Mouse (Mus musculus) liver, embryonic 11.5 days (tissue): ENCODE measurements around the gene Ltn1. TPM values are rescaled to one million over a fixed set of nuclear protein-coding genes. Genes with fewer than 3 reads are reported as not detected.

Source experiments
- ATAC-seq: fragments of 200-750 bp; cut with Nextera tagmentation; replicated peaks from 2 replicates; pipeline ENCODE4 v1.8.0; 2017; ENCODE audit warnings: moderate number of reproducible peaks, mild to moderate bottlenecking, moderate TSS enrichment, moderate library complexity; ENCODE audit not compliant: low FRiP score
- DNase-seq: peaks from one replicate; pipeline ENCODE4 v3.0.0-alpha.2; 2017; ENCODE audit warnings: low spot score
- H3K27ac ChIP-seq: fragments of 300-500 bp; sonication (generic); 2 replicates; pipeline ENCODE4 v1.5.1; 2014; ENCODE audit warnings: mild to moderate bottlenecking, low read depth, low read length, control low read depth
- H3K27me3 ChIP-seq: fragments of 300-500 bp; sonication (generic); replicated peaks from 2 replicates; pipeline ENCODE4 v1.6.1; 2014; ENCODE audit warnings: low read length, mixed read lengths; ENCODE audit not compliant: control insufficient read depth, insufficient read depth
- H3K36me3 ChIP-seq: fragments of 300-500 bp; sonication (generic); 2 replicates; pipeline ENCODE4 v1.6.1; 2014; ENCODE audit warnings: mild to moderate bottlenecking, low read length, moderate library complexity, mixed read lengths; ENCODE audit not compliant: control insufficient read depth, insufficient read depth
- H3K4me1 ChIP-seq: fragments of 300-500 bp; sonication (generic); replicated peaks from 2 replicates; pipeline ENCODE4 v1.6.1; 2014; ENCODE audit warnings: low read length, mixed read lengths; ENCODE audit not compliant: control insufficient read depth, insufficient read depth
- H3K4me2 ChIP-seq: fragments of 300-500 bp; sonication (generic); 2 replicates; pipeline ENCODE4 v1.6.1; 2014; ENCODE audit warnings: mild to moderate bottlenecking, control low read depth, moderate library complexity
- H3K4me3 ChIP-seq: fragments of 300-500 bp; sonication (generic); 2 replicates; pipeline ENCODE4 v1.5.1; 2014; ENCODE audit warnings: low read depth, low read length, control low read depth
- H3K9ac ChIP-seq: fragments of 300-500 bp; sonication (generic); 2 replicates; pipeline ENCODE4 v1.6.1; 2014; ENCODE audit warnings: low read depth, low read length, control low read depth
- H3K9me3 ChIP-seq: fragments of 300-500 bp; sonication (generic); 2 replicates; pipeline ENCODE4 v1.6.1; 2016; ENCODE audit warnings: low read length, inconsistent platforms, mixed read lengths; ENCODE audit not compliant: control insufficient read depth
- WGBS: fragments of 180-500 bp; shearing (Covaris S2); extraction: QIAGEN DNeasy Blood & Tissue Kit; methylation state at CpG from one replicate; pipeline ENCODE4 v1.1.7; 2014; 5-methylcytosine and 5-hydroxymethylcytosine counted together
- polyA plus RNA-seq: library from polyadenylated mRNA; unstranded; fragments of >200 nt; fragmentation: Nextera tagmentation; extraction: Ambion mirVana; gene quantifications from 2 replicates; pipeline ENCODE4 v1.2.1, GENCODE M21; 2014

The Ltn1 gene
- polyA plus RNA-seq, 1 experiment from 2014 or later = 26.3 TPM

GRCm38 (mm10) chr16:87341043-87341572, 91.3 kb downstream of the Ltn1 start:
- 78% methylated on average over 6 of the region's 6 CpGs for WGBS
- Histone ChIP-seq H3K27ac (no peak overlapping the region), H3K36me3 (no peaks in the 10 kb centered on the region), H3K4me3 (no peak overlapping the region), H3K9ac (no peak overlapping the region), H3K27me3 (no peaks in the 10 kb centered on the region), H3K4me2 (no peak overlapping the region), H3K9me3 (no peaks in the 10 kb centered on the region), H3K4me1 (no peaks in the 10 kb centered on the region)
- ATAC-seq (no peak), DNase-seq (no peak)

- DNase-seq (no peak), ATAC-seq (no peak)
- no peaks in the 10 kb centered on the region for H3K9me3 ChIP-seq
- no peaks in the 10 kb centered on the region for H3K27me3 ChIP-seq
- no peak overlapping the region for H3K27ac ChIP-seq
- H3K4me1 ChIP-seq = no peaks in the 10 kb centered on the region
- no peaks in the 10 kb centered on the region for H3K36me3 ChIP-seq
- no peak overlapping the region for H3K4me3 ChIP-seq
- WGBS = 88% methylated on average over 3 of the region's 3 CpGs
- no peak overlapping the region for H3K4me2 ChIP-seq
- H3K9ac ChIP-seq = no peak overlapping the region
Measured at GRCm38 (mm10) chr16:87334756-87335155, 97.7 kb downstream of the Ltn1 start.

- WGBS = 84% methylated on average over 3 of the region's 3 CpGs
Measured at GRCm38 (mm10) chr16:87329986-87330385, 102.4 kb downstream of the Ltn1 start.

More at GRCm38 (mm10) chr16:87329986-87330385, 102.4 kb downstream of the Ltn1 start:
- H3K4me2 ChIP-seq = no peak overlapping the region
- no peaks in the 10 kb centered on the region for H3K9me3 ChIP-seq
- H3K4me1 ChIP-seq = no peaks in the 10 kb centered on the region
- no peaks in the 10 kb centered on the region for H3K27me3 ChIP-seq
- DNase-seq = no peak
- ATAC-seq = no peak
- H3K27ac ChIP-seq = no peak overlapping the region
- H3K4me3 ChIP-seq = no peak overlapping the region
- H3K36me3 ChIP-seq = no peaks in the 10 kb centered on the region
- H3K9ac ChIP-seq = no peak overlapping the region

Other genes with a start within 250 kb of the Ltn1 start
- gene N6amt1, start 78.4 kb downstream of the Ltn1 start, polyA plus RNA-seq = 15.3 and 19.5 TPM in 2 replicates
- 12.2 and 12.6 TPM in 2 replicates for gene Rwdd2b, start 8.0 kb upstream of the Ltn1 start, polyA plus RNA-seq
- 37.4 and 42.7 TPM in 2 replicates for gene Usp16, start 22.1 kb upstream of the Ltn1 start, polyA plus RNA-seq
- gene Cct8, start 63.3 kb upstream of the Ltn1 start, polyA plus RNA-seq = 614 and 690 TPM in 2 replicates
- gene Map3k7cl, start 120.7 kb upstream of the Ltn1 start, polyA plus RNA-seq = not detected in 2 replicates